Mouse (Mus musculus): Measurements from ENCODE around the gene Fbxw9. TPM values are rescaled to one million over a fixed set of nuclear protein-coding genes. Genes with fewer than 3 reads are reported as not detected.

The Fbxw9 gene
- total RNA-seq, 2 experiments from 2014 or later = 16.2 to 17.5 TPM

- no peak for DNase-seq (ENCODE audit: low spot score in 2 of 2)
These were observed 23.5 kb upstream of the Fbxw9 start for GRCm38 (mm10) chr8:85036381-85036717.

- DNase-seq (ENCODE audit: low spot score in 2 of 2) = peak; percentile 88 to 90
These were observed 23.0 kb upstream of the Fbxw9 start, which contains the start of gene Tnpo2 for GRCm38 (mm10) chr8:85036718-85037365. Tnpo2 (plus strand) TSS chr8:85036915.

- DNase-seq (ENCODE audit: low spot score in 2 of 2) = peak in 1 of 2 experiments; percentile 34
These were observed 22.5 kb upstream of the Fbxw9 start for GRCm38 (mm10) chr8:85037366-85037680.

GRCm38 (mm10) chr8:85037681-85038531 is 21.9 kb upstream of the Fbxw9 start:
- peak; percentile 49 to 67 for DNase-seq (ENCODE audit: low spot score in 2 of 2)

GRCm38 (mm10) chr8:85043619-85044018 is 16.2 kb upstream of the Fbxw9 start:
- no peak for DNase-seq (ENCODE audit: low spot score in 2 of 2)

GRCm38 (mm10) chr8:85057367-85057766 is 2.5 kb upstream of the Fbxw9 start:
- DNase-seq (ENCODE audit: low spot score in 2 of 2) = no peak

GRCm38 (mm10) chr8:85062603-85063002 is 2.7 kb downstream of the Fbxw9 start:
- DNase-seq (ENCODE audit: low spot score in 2 of 2) = no peak

GRCm38 (mm10) chr8:85065213-85065612 is 5.4 kb downstream of the Fbxw9 start:
- no peak for DNase-seq (ENCODE audit: low spot score in 2 of 2)

- DNase-seq (ENCODE audit: low spot score in 2 of 2) = no peak
These were observed 7.3 kb downstream of the Fbxw9 start for GRCm38 (mm10) chr8:85067155-85067554.

GRCm38 (mm10) chr8:85067982-85068381 is 8.1 kb downstream of the Fbxw9 start, which contains the start of gene Gm5741:
Gm5741 (minus strand) TSS chr8:85067982.
- DNase-seq (ENCODE audit: low spot score in 2 of 2) = no peak

GRCm38 (mm10) chr8:85071041-85071440 is 11.2 kb downstream of the Fbxw9 start:
- DNase-seq (ENCODE audit: low spot score in 2 of 2) = no peak

- DNase-seq (ENCODE audit: low spot score in 2 of 2) = peak; percentile 90 to 91
These were observed 11.8 kb downstream of the Fbxw9 start, which contains the start of gene Dhps for GRCm38 (mm10) chr8:85071514-85072281. Dhps (plus strand) TSS chr8:85071757.

- peak in 1 of 2 experiments; percentile 40 for DNase-seq (ENCODE audit: low spot score in 2 of 2)
These were observed 12.6 kb downstream of the Fbxw9 start for GRCm38 (mm10) chr8:85072364-85072929.

- DNase-seq (ENCODE audit: low spot score in 2 of 2) = no peak
These were observed 13.3 kb downstream of the Fbxw9 start for GRCm38 (mm10) chr8:85073041-85073612.

GRCm38 (mm10) chr8:85074167-85074566 is 14.3 kb downstream of the Fbxw9 start:
- DNase-seq (ENCODE audit: low spot score in 2 of 2) = no peak

GRCm38 (mm10) chr8:85074617-85075016 is 14.8 kb downstream of the Fbxw9 start:
- no peak for DNase-seq (ENCODE audit: low spot score in 2 of 2)

GRCm38 (mm10) chr8:85076001-85076400 is 16.1 kb downstream of the Fbxw9 start:
- DNase-seq (ENCODE audit: low spot score in 2 of 2) = peak in 1 of 2 experiments; percentile 44

GRCm38 (mm10) chr8:85076993-85077392 is 17.1 kb downstream of the Fbxw9 start:
- peak; percentile 81 to 84 for DNase-seq (ENCODE audit: low spot score in 2 of 2)

- peak in 1 of 2 experiments; percentile 34 for DNase-seq (ENCODE audit: low spot score in 2 of 2)
These were observed 20.3 kb downstream of the Fbxw9 start for GRCm38 (mm10) chr8:85080214-85080531.

GRCm38 (mm10) chr8:85080532-85081215 is 20.8 kb downstream of the Fbxw9 start, which contains the start of gene Wdr83os:
Wdr83os (plus strand) TSS chr8:85080740.
- peak; percentile 43 to 59 for DNase-seq (ENCODE audit: low spot score in 2 of 2)
